27 mouse cellular contexts compared by ENCODE assay signal in genomic region chr2:107063260-107063659, GRCm38 (mm10). TPM values are rescaled to one million over a fixed set of nuclear protein-coding genes. Genes with fewer than 3 reads are reported as not detected.
DNase-seq lines count a peak whose midpoint lies in the region; ATAC-seq and TF ChIP-seq lines count a peak whose summit lies in the region.
"Had no signal": no experiment of that assay in that cellular context is flagged by ENCODE, and none has a peak within 500 bp of the region (broad histone marks: within the 10 kb centered on the region; RNA-seq: fewer than 3 reads in every experiment).

No protein-coding gene starts in this region.

- H3K9ac ChIP-seq in hindbrain, embryonic 11.5 days (ENCODE audit: low read depth, low read length), result no peak overlapping the region
- no peak overlapping the region for H3K9ac ChIP-seq in hindbrain, embryonic 14.5 days
- no peak overlapping the region for H3K9ac ChIP-seq in limb, embryonic 12.5 days (replicated peaks)
- H3K9ac ChIP-seq in midbrain, postnatal 0 days (replicated peaks; ENCODE audit: low read length, poor library complexity, severe bottlenecking), result no peak overlapping the region
- H3K9ac ChIP-seq in midbrain, embryonic 14.5 days (replicated peaks; ENCODE audit: low read length), result no peak overlapping the region
- H3K9ac ChIP-seq: forebrain, embryonic 12.5 days; heart, embryonic 12.5 days; hindbrain, embryonic 13.5 days had no signal

- H3K27me3 ChIP-seq in hindbrain, embryonic 11.5 days (ENCODE audit: control insufficient read depth, insufficient read depth, low read length), result no peaks in the 10 kb centered on the region
- H3K27me3 ChIP-seq in hindbrain, embryonic 14.5 days (ENCODE audit: control insufficient read depth, insufficient read depth, low read length), result no peaks in the 10 kb centered on the region
- no peaks in the 10 kb centered on the region; the same call in 1 of the 2 replicates for H3K27me3 ChIP-seq in limb, embryonic 12.5 days
- H3K27me3 ChIP-seq in limb, embryonic 10.5 days (ENCODE audit: low read depth, poor library complexity, severe bottlenecking), result no peaks in the 10 kb centered on the region
- H3K27me3 ChIP-seq in midbrain, postnatal 0 days (ENCODE audit: insufficient read depth, low read length), result no peaks in the 10 kb centered on the region
- no peaks in the 10 kb centered on the region for H3K27me3 ChIP-seq in midbrain, embryonic 14.5 days (ENCODE audit: control insufficient read depth, insufficient read depth, low read length)
- H3K27me3 ChIP-seq: forebrain, embryonic 12.5 days; heart, embryonic 12.5 days; hindbrain, embryonic 13.5 days had no signal

- TF ChIP-seq POLR2A in brain, embryonic 14.5 days (IDR thresholded peaks at IDR 0.05; ENCODE audit: borderline replicate concordance, extremely low read depth, insufficient read depth, insufficient read length, poor library complexity, severe bottlenecking), result no peak

- ATAC-seq in hindbrain, embryonic 11.5 days (ENCODE audit: low FRiP score), result peak; percentile 18; the same call in 1 of the 2 replicates
- ATAC-seq in hindbrain, embryonic 14.5 days (ENCODE audit: low FRiP score), result no peak
- ATAC-seq in limb, embryonic 12.5 days (ENCODE audit: insufficient number of reproducible peaks, insufficient read depth, low FRiP score, low TSS enrichment, low read depth), result peak; percentile 31; the same call in 1 of the 2 replicates
- peak; percentile 77 for ATAC-seq in midbrain, postnatal 0 days (ENCODE audit: low FRiP score)
- ATAC-seq in midbrain, embryonic 14.5 days (ENCODE audit: low FRiP score, low TSS enrichment), result no peak
- ATAC-seq: forebrain, embryonic 16.5 days; inflammation-experienced regulatory T-cells, adult 6 months had no signal

- H3K9me3 ChIP-seq in hindbrain, embryonic 11.5 days (ENCODE audit: control insufficient read depth, low read length), result no peaks in the 10 kb centered on the region
- H3K9me3 ChIP-seq in hindbrain, embryonic 14.5 days (ENCODE audit: control insufficient read depth, low read length), result no peaks in the 10 kb centered on the region
- no peaks in the 10 kb centered on the region for H3K9me3 ChIP-seq in limb, embryonic 12.5 days
- no peaks in the 10 kb centered on the region for H3K9me3 ChIP-seq in limb, embryonic 10.5 days (replicated peaks)
- H3K9me3 ChIP-seq in midbrain, postnatal 0 days (ENCODE audit: low read length), result no peaks in the 10 kb centered on the region
- H3K9me3 ChIP-seq in midbrain, embryonic 14.5 days (ENCODE audit: control insufficient read depth, low read length), result no peaks in the 10 kb centered on the region
- H3K9me3 ChIP-seq: forebrain, embryonic 12.5 days; heart, embryonic 12.5 days; hindbrain, embryonic 13.5 days had no signal

- no peaks in the 10 kb centered on the region for H3K36me3 ChIP-seq in hindbrain, embryonic 11.5 days (ENCODE audit: control insufficient read depth, insufficient read depth, low read length)
- H3K36me3 ChIP-seq in hindbrain, embryonic 14.5 days (replicated peaks; ENCODE audit: control insufficient read depth, insufficient read depth), result no peaks in the 10 kb centered on the region
- no peaks in the 10 kb centered on the region for H3K36me3 ChIP-seq in limb, embryonic 12.5 days
- no peaks in the 10 kb centered on the region for H3K36me3 ChIP-seq in limb, embryonic 10.5 days
- no peaks in the 10 kb centered on the region for H3K36me3 ChIP-seq in midbrain, postnatal 0 days (ENCODE audit: insufficient read depth, low read length)
- H3K36me3 ChIP-seq in midbrain, embryonic 14.5 days (ENCODE audit: control insufficient read depth, insufficient read depth, low read length), result no peaks in the 10 kb centered on the region
- H3K36me3 ChIP-seq: forebrain, embryonic 12.5 days; heart, embryonic 12.5 days; hindbrain, embryonic 13.5 days had no signal

- H3K4me1 ChIP-seq in hindbrain, embryonic 11.5 days (replicated peaks; ENCODE audit: control insufficient read depth, insufficient read depth, low read length), result no peaks in the 10 kb centered on the region
- H3K4me1 ChIP-seq in hindbrain, embryonic 14.5 days (replicated peaks; ENCODE audit: control insufficient read depth, insufficient read depth, low read length), result 0 out of 2 replicates have a peak, but pooled peaks cover 3% of the 10 kb centered on the region
- no peaks in the 10 kb centered on the region for H3K4me1 ChIP-seq in limb, embryonic 12.5 days (replicated peaks)
- H3K4me1 ChIP-seq in limb, embryonic 10.5 days, result no peaks in the 10 kb centered on the region
- no peaks in the 10 kb centered on the region; the same call in 1 of the 2 replicates for H3K4me1 ChIP-seq in midbrain, postnatal 0 days (ENCODE audit: insufficient read depth, low read length)
- H3K4me1 ChIP-seq in midbrain, embryonic 14.5 days (ENCODE audit: control insufficient read depth, insufficient read depth, low read length), result peaks cover 4% of the 10 kb centered on the region; the same call in 1 of the 2 replicates
- H3K4me1 ChIP-seq: heart, embryonic 12.5 days; hindbrain, embryonic 13.5 days had no signal

- H3K4me3 ChIP-seq in hindbrain, embryonic 11.5 days (ENCODE audit: low read depth, low read length), result no peak overlapping the region
- H3K4me3 ChIP-seq in hindbrain, embryonic 14.5 days (replicated peaks; ENCODE audit: low read length), result no peak overlapping the region
- H3K4me3 ChIP-seq in limb, embryonic 12.5 days (replicated peaks), result no peak overlapping the region
- no peak overlapping the region for H3K4me3 ChIP-seq in limb, embryonic 10.5 days
- no peak overlapping the region for H3K4me3 ChIP-seq in midbrain, postnatal 0 days (ENCODE audit: low read depth, low read length)
- H3K4me3 ChIP-seq in midbrain, embryonic 14.5 days (replicated peaks; ENCODE audit: low read depth, low read length), result no peak overlapping the region
- H3K4me3 ChIP-seq: forebrain, embryonic 12.5 days; gastrocnemius, adult 2 months; heart, embryonic 12.5 days; hindbrain, embryonic 13.5 days had no signal

- no peak overlapping the region for H3K27ac ChIP-seq in hindbrain, embryonic 11.5 days (ENCODE audit: low read depth, low read length)
- H3K27ac ChIP-seq in hindbrain, embryonic 14.5 days, result no peak overlapping the region
- H3K27ac ChIP-seq in limb, embryonic 12.5 days, result no peak overlapping the region
- no peak overlapping the region for H3K27ac ChIP-seq in limb, embryonic 10.5 days
- H3K27ac ChIP-seq in midbrain, postnatal 0 days (ENCODE audit: low read depth, low read length), result no peak overlapping the region
- H3K27ac ChIP-seq in midbrain, embryonic 14.5 days (replicated peaks; ENCODE audit: low read depth, low read length), result no peak overlapping the region
- H3K27ac ChIP-seq: forebrain, embryonic 12.5 days; gastrocnemius, adult 2 months; hindbrain, embryonic 13.5 days had no signal

- 40% methylated on average over 2 of the region's 2 CpGs for WGBS in hindbrain, embryonic 11.5 days
- 52% methylated on average over 2 of the region's 2 CpGs for WGBS in hindbrain, embryonic 14.5 days
- WGBS in limb, embryonic 12.5 days, result 44% methylated on average over 2 of the region's 2 CpGs
- WGBS in limb, embryonic 10.5 days, result 42% methylated on average over 2 of the region's 2 CpGs
- 30% methylated on average over 2 of the region's 2 CpGs for WGBS in midbrain, postnatal 0 days
- WGBS in midbrain, embryonic 14.5 days, result 47% methylated on average over 2 of the region's 2 CpGs

- no peak for TF ChIP-seq CTCF in midbrain, postnatal 0 days (IDR thresholded peaks at IDR 0.05)
- TF ChIP-seq CTCF in brain, embryonic 14.5 days (IDR thresholded peaks at IDR 0.05; ENCODE audit: borderline replicate concordance, extremely low read depth, insufficient read depth, insufficient read length), result no peak

- H3K4me2 ChIP-seq in hindbrain, embryonic 11.5 days (replicated peaks; ENCODE audit: low read depth, low read length), result no peak overlapping the region
- H3K4me2 ChIP-seq in hindbrain, embryonic 14.5 days (replicated peaks), result no peak overlapping the region
- no peak overlapping the region for H3K4me2 ChIP-seq in limb, embryonic 12.5 days
- no peak overlapping the region for H3K4me2 ChIP-seq in midbrain, postnatal 0 days (ENCODE audit: low read depth, low read length, poor library complexity, severe bottlenecking)
- H3K4me2 ChIP-seq in midbrain, embryonic 14.5 days (ENCODE audit: low read length), result no peak overlapping the region
- H3K4me2 ChIP-seq: forebrain, embryonic 12.5 days; heart, embryonic 12.5 days; hindbrain, embryonic 13.5 days had no signal

- DNase-seq in hindbrain, embryonic 11.5 days (ENCODE audit: low spot score), result no peak
- no peak for DNase-seq in hindbrain, embryonic 14.5 days (ENCODE audit: low spot score)
- DNase-seq in limb, embryonic 10.5 days (ENCODE audit: low spot score), result no peak
- DNase-seq in midbrain, postnatal 0 days (ENCODE audit: low spot score), result peak; percentile 10
- no peak for DNase-seq in midbrain, embryonic 14.5 days
- DNase-seq in brain, embryonic 14.5 days (ENCODE audit: low read depth), result peak; percentile 19
- no peak for DNase-seq in frontal cortex, postnatal 10 days (ENCODE audit: low spot score in 2 of 2)
- DNase-seq: adrenal gland, postnatal 10 days; cerebellum, adult 11-12 months; cerebellum, adult 9-10 months; cerebellum, postnatal 25 days; gastrocnemius, adult 2 months; gastrocnemius, postnatal 25 days had no signal

RNA-seq across cellular contexts. Expression of gene Fshb, which starts 3.8 kb away (rescaled TPM):
- not detected in 2 replicates for polyA plus RNA-seq in hindbrain, embryonic 11.5 days (2014; fragmentation: Nextera tagmentation; extraction: Ambion mirVana)
- polyA plus RNA-seq in hindbrain, embryonic 14.5 days (2014; fragmentation: Nextera tagmentation; extraction: Ambion mirVana), result not detected in 2 replicates
- polyA plus RNA-seq in limb, embryonic 12.5 days (2016; fragmentation: Nextera tagmentation; extraction: Ambion mirVana), result not detected in 2 replicates
- polyA plus RNA-seq in limb, embryonic 10.5 days (2016; fragmentation: Nextera tagmentation; extraction: Ambion mirVana), result not detected in 2 replicates
- total RNA-seq in midbrain, postnatal 0 days (2014; rRNA removed), result not detected in 2 replicates
- polyA plus RNA-seq in midbrain, postnatal 0 days (2015; fragmentation: Nextera tagmentation; extraction: Ambion mirVana), result not detected in 2 replicates
- polyA plus RNA-seq in midbrain, embryonic 14.5 days (2014; fragmentation: Nextera tagmentation; extraction: Ambion mirVana), result not detected in 2 replicates
- not detected in 2 replicates for polyA plus RNA-seq in brain, embryonic 14.5 days (2012; rRNA removed)
- total RNA-seq: adrenal gland, postnatal 10 days; adrenal gland, postnatal 4 days; ES-E14; gastrocnemius, adult 2 months; gastrocnemius, postnatal 25 days; granulocyte monocyte progenitor cell, adult 5-6 weeks; heart, adult 8-10 months; heart, postnatal 25 days had no signal
- polyA plus RNA-seq: cortical plate, adult 2 months; embryonic facial prominence, embryonic 11.5 days; forebrain, embryonic 12.5 days; forebrain, embryonic 16.5 days; heart, embryonic 12.5 days; heart, embryonic 16.5 days; hindbrain, embryonic 13.5 days; inflammation-experienced regulatory T-cells, adult 6 months had no signal

Comparison
In these comparisons a context has a peak if more than half of its experiments do, and no peak if none do; other contexts are left out.
1. ATAC-seq: peak in hindbrain, embryonic 11.5 days (single experiment), limb, embryonic 12.5 days (single experiment) and midbrain, postnatal 0 days (single experiment); none in hindbrain, embryonic 14.5 days (single experiment) and midbrain, embryonic 14.5 days (single experiment).
2. DNase-seq: peak in midbrain, postnatal 0 days (single experiment) and brain, embryonic 14.5 days (single experiment); none in hindbrain, embryonic 11.5 days (single experiment), hindbrain, embryonic 14.5 days (single experiment), limb, embryonic 10.5 days (single experiment), midbrain, embryonic 14.5 days (single experiment) and frontal cortex, postnatal 10 days (0 of 2).